Mouse (Mus musculus) forebrain, embryonic 12.5 days (tissue): ENCODE results near the gene Klk1b5. TPM values are rescaled to one million over a fixed set of nuclear protein-coding genes. Genes with fewer than 3 reads are reported as not detected.

Experiments used
- ATAC-seq: fragments of 200-750 bp; cut with Nextera tagmentation; 2 replicates; pipeline ENCODE4 v1.8.0; 2017; ENCODE audit warnings: moderate TSS enrichment; ENCODE audit not compliant: low FRiP score
- H3K27ac ChIP-seq: fragments of 300-500 bp; sonication (generic); 2 replicates; pipeline ENCODE4 v1.5.1; 2016; ENCODE audit warnings: mild to moderate bottlenecking
- H3K27me3 ChIP-seq: fragments of 300-500 bp; sonication (generic); 2 replicates; pipeline ENCODE4 v1.6.1; 2016; ENCODE audit warnings: mild to moderate bottlenecking
- H3K36me3 ChIP-seq: fragments of 300-500 bp; sonication (generic); replicated peaks from 2 replicates; pipeline ENCODE4 v1.6.1; 2016; ENCODE audit warnings: mild to moderate bottlenecking
- H3K4me1 ChIP-seq: fragments of 300-500 bp; sonication (generic); 2 replicates; pipeline ENCODE4 v1.6.1; 2016
- H3K4me2 ChIP-seq: fragments of 300-500 bp; sonication (generic); 2 replicates; pipeline ENCODE4 v1.6.1; 2016; ENCODE audit warnings: mild to moderate bottlenecking, moderate library complexity
- H3K4me3 ChIP-seq: fragments of 300-500 bp; sonication (generic); replicated peaks from 2 replicates; pipeline ENCODE4 v1.5.1; 2016; ENCODE audit warnings: mild to moderate bottlenecking
- H3K9ac ChIP-seq: fragments of 300-500 bp; sonication (generic); 2 replicates; pipeline ENCODE4 v1.6.1; 2016; ENCODE audit warnings: mild to moderate bottlenecking
- H3K9me3 ChIP-seq: fragments of 300-500 bp; sonication (generic); 2 replicates; pipeline ENCODE4 v1.6.1; 2016
- WGBS: fragments of 180-500 bp; shearing (Covaris S2); methylation state at CpG from one replicate; pipeline ENCODE4 v1.1.7; 2016; 5-methylcytosine and 5-hydroxymethylcytosine counted together
- polyA plus RNA-seq: library from polyadenylated mRNA; unstranded; fragments of >200 nt; fragmentation: Nextera tagmentation; extraction: Ambion mirVana; gene quantifications from 2 replicates; pipeline ENCODE4 v1.2.1, GENCODE M21; 2016

The Klk1b5 gene
- polyA plus RNA-seq, 1 experiment from 2014 or later, result not detected

GRCm38 (mm10) chr7:44261147-44261546, 45.4 kb downstream of the Klk1b5 start, which contains the start of gene Gm15517:
Gene Gm15517, plus strand, starts transcription at chr7:44261447.
- Histone ChIP-seq H3K4me2 (no peak within 1 kb of the TSS), H3K27ac (no peak within 1 kb of the TSS), H3K36me3 (no peaks in the 10 kb centered on the region), H3K4me3 (no peak within 1 kb of the TSS), H3K27me3 (peaks cover 26% of the 10 kb centered on the region), H3K9me3 (no peaks in the 10 kb centered on the region), H3K4me1 (peaks cover 7% of the 10 kb centered on the region), H3K9ac (no peak within 1 kb of the TSS)
- no peak for ATAC-seq
- WGBS, result 70% methylated on average over 5 of the region's 5 CpGs

GRCm38 (mm10) chr7:44262791-44263643, 47.3 kb downstream of the Klk1b5 start:
- Histone ChIP-seq H3K9ac (peak overlapping the region; percentile 48; the same call in 1 of the 2 replicates), H3K27me3 (peaks cover 40% of the 10 kb centered on the region), H3K9me3 (no peaks in the 10 kb centered on the region), H3K4me3 (peak overlapping the region; percentile 32), H3K36me3 (no peaks in the 10 kb centered on the region), H3K27ac (no peak overlapping the region), H3K4me1 (peaks cover 7% of the 10 kb centered on the region), H3K4me2 (peak overlapping the region; percentile 52)
- ATAC-seq, result peak; percentile 85
- 2% methylated on average over 34 of the region's 34 CpGs for WGBS

- Histone ChIP-seq H3K9ac (no peak overlapping the region), H3K27ac (no peak overlapping the region), H3K9me3 (no peaks in the 10 kb centered on the region), H3K4me3 (no peak overlapping the region), H3K27me3 (peaks cover 47% of the 10 kb centered on the region), H3K4me2 (no peak overlapping the region), H3K36me3 (no peaks in the 10 kb centered on the region), H3K4me1 (peaks cover 4% of the 10 kb centered on the region)
- ATAC-seq, result no peak
- WGBS, result 85% methylated on average over 11 of the region's 11 CpGs
These were observed 52.4 kb downstream of the Klk1b5 start for GRCm38 (mm10) chr7:44268117-44268516.

- Histone ChIP-seq H3K4me3 (no peak overlapping the region), H3K9ac (no peak overlapping the region), H3K27me3 (peaks cover 46% of the 10 kb centered on the region), H3K4me1 (no peaks in the 10 kb centered on the region), H3K4me2 (no peak overlapping the region), H3K9me3 (no peaks in the 10 kb centered on the region), H3K36me3 (no peaks in the 10 kb centered on the region), H3K27ac (no peak overlapping the region)
- WGBS, result 79% methylated on average over 2 of the region's 2 CpGs
- ATAC-seq, result no peak
These were observed 53.7 kb downstream of the Klk1b5 start for GRCm38 (mm10) chr7:44269397-44269796.

Other genes starting within 250 kb of the Klk1b5 start
- gene Klk1b1, start 249.2 kb upstream of the Klk1b5 start, polyA plus RNA-seq, result not detected in 2 replicates
- gene Klk1b9, start 239.9 kb upstream of the Klk1b5 start, polyA plus RNA-seq, result not detected in 2 replicates
- gene Klk1b11, start 220.1 kb upstream of the Klk1b5 start, polyA plus RNA-seq, result not detected in 2 replicates
- not detected in 2 replicates for gene Klk1b26, start 203.8 kb upstream of the Klk1b5 start, polyA plus RNA-seq
- not detected in 2 replicates for gene Klk1b27, start 163.7 kb upstream of the Klk1b5 start, polyA plus RNA-seq
- gene Klk1b21, start 113.6 kb upstream of the Klk1b5 start, polyA plus RNA-seq, result not detected in 2 replicates
- not detected in 2 replicates for gene Klk1b22, start 103.3 kb upstream of the Klk1b5 start, polyA plus RNA-seq
- gene Klk1b16, start 79.2 kb upstream of the Klk1b5 start, polyA plus RNA-seq, result not detected in 2 replicates
- not detected in 2 replicates for gene Klk1b24, start 27.7 kb upstream of the Klk1b5 start, polyA plus RNA-seq
- gene Klk1b3, start 17.8 kb upstream of the Klk1b5 start, polyA plus RNA-seq, result not detected in 2 replicates
- gene Klk1b4, start 8.5 kb upstream of the Klk1b5 start, polyA plus RNA-seq, result not detected in 2 replicates
- gene Klk1, start 9.4 kb downstream of the Klk1b5 start, polyA plus RNA-seq, result not detected in 2 replicates
- gene Gm36864, start 20.2 kb downstream of the Klk1b5 start, polyA plus RNA-seq, result not detected in 2 replicates
- 1.1 and 1.3 TPM in 2 replicates for gene 1700028J19Rik, start 30.8 kb downstream of the Klk1b5 start, polyA plus RNA-seq
- 195 and 203 TPM in 2 replicates for gene 2410002F23Rik, start 30.8 kb downstream of the Klk1b5 start, polyA plus RNA-seq
- 0.11 and 0.17 TPM in 2 replicates for gene Acp4, start 41.4 kb downstream of the Klk1b5 start, polyA plus RNA-seq
- gene Gm15517, start 45.5 kb downstream of the Klk1b5 start, polyA plus RNA-seq, result not detected in 2 replicates
- gene Clec11a, start 91.0 kb downstream of the Klk1b5 start, polyA plus RNA-seq, result 2.5 and 2.9 TPM in 2 replicates
- gene Shank1, start 94.3 kb downstream of the Klk1b5 start, polyA plus RNA-seq, result 7.7 and 8.0 TPM in 2 replicates
- 5.5 and 6.6 TPM in 2 replicates for gene Syt3, start 168.2 kb downstream of the Klk1b5 start, polyA plus RNA-seq
- 0.86 and 1.5 TPM in 2 replicates for gene 1700008O03Rik, start 169.9 kb downstream of the Klk1b5 start, polyA plus RNA-seq
- gene Lrrc4b, start 213.1 kb downstream of the Klk1b5 start, polyA plus RNA-seq, result 10.6 and 12.0 TPM in 2 replicates
- gene Aspdh, start 249.4 kb downstream of the Klk1b5 start, polyA plus RNA-seq, result 4.8 TPM in 2 replicates